Mouse (Mus musculus) left cerebral cortex, adult 11 months (tissue): ENCODE data around the gene 9130213A22Rik.

Experiments
- DNase-seq: peaks from one replicate; pipeline ENCODE4 v3.0.0; 2022; ENCODE audit warnings: low spot score

The 9130213A22Rik gene

DNA sequence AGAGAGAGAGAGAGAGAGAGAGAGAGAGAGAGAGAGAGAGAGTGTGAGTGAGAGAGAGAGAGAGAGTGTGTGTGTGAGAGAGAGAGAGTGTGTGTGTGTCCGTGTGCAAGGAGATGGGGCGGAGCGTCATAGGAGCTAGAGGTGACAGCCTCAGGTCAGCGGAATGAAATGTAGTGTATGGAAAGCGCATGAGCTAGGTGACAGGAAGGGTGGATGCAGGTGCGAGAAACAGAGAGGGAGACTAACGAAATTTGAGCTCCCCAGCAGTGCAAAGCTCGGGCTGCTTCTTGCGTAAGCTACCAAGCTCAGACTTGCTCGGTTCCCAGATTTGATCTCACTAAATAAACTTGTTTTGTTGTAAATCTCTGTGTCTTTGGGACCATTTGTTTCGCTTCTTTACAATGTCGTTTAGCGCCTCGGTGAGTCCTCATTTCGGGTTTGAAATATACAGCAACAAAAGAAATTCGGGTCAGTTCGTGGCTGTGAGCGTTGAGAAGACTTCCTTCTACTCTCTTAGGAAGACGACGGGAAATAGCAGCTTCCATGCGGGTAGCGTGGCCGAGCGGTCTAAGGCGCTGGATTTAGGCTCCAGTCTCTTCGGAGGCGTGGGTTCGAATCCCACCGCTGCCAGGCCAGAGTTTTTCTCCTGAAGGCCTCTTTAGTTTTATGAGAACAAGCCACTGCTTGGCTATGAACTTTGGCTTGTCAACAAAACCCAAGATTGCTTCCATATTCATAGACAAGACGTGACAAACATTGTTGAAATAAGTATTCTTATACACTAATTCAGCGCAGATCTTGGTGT lies 1.5 kb upstream of the 9130213A22Rik start:
- DNase-seq: peak; percentile 85

DNA sequence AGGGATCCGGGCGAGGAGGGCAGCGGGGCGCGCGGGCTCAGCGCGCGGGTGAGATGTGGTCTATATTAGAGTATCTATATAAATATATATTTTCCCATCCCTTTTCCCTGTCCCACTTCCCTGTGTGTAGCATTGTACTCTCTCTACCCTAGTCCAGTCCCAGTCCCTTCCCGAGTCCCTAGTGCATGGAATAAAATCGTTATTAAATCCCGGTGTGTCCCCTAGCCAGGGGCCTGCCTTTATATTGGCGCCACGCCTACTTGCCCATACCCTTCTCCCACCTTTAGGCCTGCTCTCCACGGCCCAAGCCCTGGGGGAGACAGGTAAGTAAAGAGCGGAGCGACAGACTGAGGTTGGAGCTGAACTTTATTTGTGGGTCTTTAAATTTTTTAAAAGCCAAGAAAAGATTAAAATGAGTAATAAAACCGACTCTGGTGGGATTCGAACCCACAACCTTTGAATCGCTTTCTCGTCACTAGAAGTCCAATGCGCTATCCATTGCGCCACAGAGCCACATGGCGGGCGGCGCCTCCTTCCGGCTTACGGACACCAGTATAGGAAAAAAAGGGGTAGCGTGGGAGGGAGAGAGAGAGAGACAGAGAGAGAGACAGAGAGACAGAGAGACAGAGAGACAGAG lies 785 bp upstream of the 9130213A22Rik start:
- peak; percentile 91 for DNase-seq

DNA sequence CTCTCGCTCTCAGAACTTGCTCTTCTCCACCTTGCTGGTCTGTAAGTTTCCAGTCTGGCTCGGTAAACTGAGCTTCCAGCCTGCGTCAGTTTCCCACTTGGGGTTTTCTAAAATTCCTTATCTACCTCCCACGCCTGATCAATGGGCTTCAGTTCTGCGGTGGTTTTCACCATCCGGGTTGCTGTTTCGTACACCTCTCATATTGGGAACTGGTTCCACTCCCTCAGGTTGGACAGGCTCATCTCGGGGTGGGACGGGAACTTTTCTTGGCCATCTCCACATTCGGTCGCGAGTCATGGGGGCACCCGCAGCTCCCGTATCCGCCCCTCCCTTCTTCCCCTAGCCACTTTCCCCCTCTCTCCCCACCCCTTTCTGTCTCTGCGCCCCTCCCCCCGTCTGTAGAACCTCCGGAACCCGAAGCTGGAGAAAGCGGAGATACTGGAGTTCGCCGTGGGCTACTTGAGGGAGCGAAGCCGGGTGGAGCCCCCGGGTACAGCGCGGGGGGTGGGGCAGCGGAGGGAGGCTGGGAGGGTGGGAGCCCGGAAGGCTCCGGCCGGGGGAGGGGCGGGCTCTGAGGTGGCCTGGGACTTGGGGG lies 551 bp downstream of the 9130213A22Rik start:
- DNase-seq: no peak

DNA sequence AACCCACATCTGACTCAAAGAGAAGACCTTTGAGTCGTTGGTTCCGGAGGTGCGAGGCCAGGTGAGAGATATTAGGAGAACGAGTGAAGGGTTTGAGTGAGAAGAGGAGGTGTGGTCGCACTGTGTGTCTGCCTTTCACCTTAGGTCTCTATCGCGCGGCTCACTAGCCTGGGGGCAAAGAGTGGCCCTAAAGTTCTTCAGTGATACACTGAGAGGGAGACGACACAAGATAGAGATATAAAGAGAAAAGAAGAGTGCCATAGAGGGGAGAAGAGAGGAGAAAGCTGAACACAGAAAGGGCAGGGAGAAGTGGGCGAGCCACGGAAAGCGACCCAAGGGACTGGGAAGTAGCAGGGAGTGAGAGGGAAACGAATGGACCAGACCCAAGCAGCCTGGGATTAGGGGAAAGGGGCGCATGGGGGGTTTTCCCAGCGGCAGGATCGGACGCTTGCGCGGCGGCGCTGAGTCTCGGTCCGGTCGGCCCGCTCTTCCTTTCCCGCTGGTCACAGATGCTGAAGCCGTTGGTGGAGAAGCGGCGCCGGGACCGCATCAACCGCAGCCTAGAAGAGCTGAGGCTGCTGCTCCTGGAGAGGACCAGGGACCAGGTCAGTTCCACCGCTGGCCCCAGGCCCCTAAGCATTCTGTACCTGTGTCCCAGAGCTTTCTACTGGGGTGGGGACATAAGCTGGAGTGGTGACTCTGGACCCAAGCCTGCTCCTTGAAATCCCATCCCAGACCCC lies 1.2 kb downstream of the 9130213A22Rik start:
- DNase-seq: no peak

DNA sequence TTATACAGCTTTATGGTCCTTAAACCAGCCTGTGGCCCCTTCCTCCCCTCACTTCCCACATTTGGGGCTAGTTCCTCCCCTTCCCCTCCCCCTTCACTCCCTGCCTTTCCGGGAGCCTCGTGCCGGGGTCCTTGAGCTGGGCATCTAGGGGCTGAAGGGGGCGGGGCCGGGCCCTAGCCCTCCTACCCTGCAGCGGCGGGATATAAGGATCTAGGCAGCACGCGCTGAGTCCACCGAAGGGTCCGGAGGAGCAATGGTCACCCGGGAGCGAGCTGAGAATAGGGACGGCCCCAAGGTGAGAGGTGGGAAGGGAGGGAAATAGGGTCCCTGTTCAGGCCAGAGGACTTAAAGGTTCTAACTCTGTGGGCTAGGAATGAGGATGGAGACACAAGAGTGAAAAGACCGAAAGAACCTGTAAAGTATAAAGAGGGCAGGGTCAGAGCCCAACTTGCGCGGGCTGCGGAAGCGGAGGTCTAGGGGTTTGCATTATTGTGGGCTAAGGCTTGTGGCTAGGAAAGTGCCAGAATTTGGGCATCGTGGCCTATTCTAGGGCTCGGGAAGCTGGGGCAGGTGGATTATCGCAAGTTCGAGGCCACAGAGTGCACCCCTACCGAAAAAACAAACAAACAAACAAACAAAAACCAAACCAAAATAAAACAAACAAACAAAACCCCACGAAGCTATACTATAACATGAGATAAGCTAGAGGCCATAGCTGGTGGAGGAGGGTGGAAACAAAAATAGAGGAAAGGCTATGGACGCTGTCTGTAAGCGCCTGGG lies 2.0 kb downstream of the 9130213A22Rik start, which contains the start of gene Hes7:
Gene Hes7 (plus strand): TSS at position 184 of the 780 bp plus-strand sequence.
- no peak for DNase-seq

DNA sequence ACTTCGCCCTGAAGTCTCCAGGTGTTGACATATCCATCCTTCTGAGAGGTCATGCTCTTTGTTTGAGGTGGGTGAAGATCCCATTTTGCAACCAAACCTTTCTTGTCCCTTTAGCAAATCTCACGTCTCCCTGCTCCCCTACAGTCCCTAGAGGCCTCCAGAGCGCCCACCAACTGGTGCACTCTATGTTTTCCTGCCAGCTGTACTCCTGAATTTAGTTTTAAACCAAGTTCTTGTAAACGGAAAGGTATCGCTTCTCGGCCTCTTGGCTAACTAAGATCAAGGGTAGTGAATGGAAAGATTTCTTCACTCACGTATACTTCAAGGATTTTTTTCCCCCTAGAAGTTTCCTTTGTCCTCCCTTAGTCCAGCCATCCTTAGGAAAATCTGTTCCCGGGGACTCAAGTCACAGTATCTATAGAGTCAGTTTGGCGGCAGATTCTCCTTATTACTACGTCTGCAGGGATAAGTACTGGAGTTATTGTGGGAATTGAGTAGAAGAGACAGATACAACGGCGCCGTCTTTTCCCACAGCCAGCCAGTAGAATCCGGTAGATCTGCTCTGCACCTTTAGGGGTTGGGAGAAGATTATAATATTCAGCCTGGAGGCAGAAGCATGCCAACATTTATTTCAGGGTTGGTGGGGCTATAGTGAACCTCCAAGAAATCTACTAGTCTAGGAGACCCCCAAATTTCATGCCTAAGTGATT lies 2.8 kb downstream of the 9130213A22Rik start:
- no peak for DNase-seq

DNA sequence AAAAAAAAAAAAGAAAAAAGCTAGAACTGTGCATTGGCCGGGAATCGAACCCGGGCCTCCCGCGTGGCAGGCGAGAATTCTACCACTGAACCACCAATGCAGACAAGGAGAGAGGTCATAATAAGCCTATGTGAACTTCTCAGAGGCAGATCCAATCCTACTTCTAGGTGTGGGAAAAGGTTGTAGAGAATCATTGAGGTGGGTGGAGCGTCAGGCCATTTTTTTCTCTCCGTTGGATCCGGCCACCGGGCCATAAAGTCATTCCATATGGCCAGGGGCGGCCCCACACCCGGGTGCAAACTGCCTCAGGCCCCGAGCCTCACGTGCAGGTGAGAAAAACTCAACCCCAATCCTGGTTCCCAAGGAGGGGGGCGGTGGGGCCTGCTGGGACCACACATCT lies 3.6 kb downstream of the 9130213A22Rik start:
- DNase-seq: no peak

DNA sequence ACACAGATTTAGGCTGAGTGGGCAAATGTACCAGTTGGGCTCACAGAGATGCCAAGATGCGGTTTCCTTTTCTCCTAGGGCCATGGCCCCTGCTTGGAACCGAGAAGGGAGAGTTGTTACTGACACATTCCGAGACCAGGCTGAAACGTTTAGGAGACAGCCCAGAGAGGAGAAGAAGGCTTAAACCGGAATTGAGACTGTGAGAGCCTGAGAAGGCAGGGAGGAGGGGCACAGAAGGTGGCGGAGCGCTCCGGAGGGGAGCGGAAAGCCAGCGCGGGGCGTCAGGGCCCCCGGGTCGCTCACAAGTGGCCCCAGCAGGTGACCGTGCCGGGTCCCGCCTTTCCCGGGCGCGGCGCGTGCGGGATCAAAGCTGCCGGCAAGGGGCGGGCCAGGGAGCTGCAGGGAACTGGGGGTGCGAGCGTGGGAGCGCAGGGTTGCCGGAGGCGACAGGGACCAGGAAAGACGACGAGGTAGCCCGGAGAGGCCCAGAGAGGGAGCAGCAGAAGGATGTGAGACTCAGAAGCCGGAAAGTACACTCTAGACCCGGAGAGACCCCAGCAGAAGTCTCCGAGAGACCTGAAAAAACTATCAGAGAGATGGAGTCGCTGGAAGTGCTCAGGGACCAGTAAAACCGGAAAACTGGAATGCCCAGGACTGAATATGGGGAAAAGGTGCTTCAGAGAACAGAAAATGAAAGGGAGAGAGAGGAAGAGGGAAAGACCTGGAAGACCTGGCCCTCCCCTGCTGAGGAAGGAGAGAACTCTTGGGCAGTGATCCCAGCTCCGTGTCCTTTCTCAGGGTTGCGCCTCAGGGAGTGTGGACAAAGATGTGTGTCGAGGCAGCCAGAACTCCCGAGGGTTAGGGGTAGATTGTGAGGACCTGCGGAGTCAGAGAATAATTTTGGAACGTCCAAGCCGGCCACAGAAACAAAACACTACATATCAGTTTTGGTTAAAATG lies 4.4 kb downstream of the 9130213A22Rik start:
- no peak for DNase-seq

DNA sequence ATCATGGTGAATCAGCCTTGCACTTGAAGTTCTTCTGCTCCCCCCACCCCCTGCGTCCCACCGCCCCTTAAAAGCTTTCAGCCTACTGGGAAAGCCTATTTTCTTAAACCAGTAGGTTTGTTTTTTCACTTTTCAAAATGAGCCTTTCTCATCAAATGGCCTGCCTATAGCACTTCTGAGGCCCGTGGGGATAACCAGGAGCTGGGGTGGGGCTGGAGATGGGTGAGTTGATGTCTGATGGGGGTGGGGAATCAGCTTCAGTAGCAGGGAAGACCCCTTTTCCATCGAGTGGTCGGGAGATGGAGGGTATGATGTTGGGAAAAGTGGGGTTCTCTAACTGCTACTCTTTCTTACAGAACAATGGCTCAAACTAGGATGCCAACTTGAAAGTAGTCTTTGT lies 5.5 kb downstream of the 9130213A22Rik start:
- DNase-seq: no peak

DNA sequence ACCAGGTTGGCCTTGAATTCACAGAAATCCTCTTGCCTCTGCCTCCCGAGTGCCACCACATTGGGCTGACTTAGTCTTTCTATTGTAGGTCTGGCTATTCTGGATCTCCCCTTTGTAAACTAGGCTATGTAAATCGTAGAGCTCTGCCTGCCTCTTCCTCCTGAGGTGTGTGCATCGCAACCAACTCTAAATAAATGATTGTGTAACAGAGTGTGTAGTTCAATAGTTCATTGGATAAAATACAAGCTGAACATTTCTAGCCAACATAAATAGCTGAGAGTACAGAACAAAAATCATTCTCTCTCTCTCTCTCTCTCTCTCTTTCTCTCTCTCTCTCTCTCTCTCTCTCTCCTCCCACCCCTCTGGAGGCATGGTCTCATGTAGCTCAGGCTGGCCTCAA lies 7.8 kb downstream of the 9130213A22Rik start:
- DNase-seq: no peak

DNA sequence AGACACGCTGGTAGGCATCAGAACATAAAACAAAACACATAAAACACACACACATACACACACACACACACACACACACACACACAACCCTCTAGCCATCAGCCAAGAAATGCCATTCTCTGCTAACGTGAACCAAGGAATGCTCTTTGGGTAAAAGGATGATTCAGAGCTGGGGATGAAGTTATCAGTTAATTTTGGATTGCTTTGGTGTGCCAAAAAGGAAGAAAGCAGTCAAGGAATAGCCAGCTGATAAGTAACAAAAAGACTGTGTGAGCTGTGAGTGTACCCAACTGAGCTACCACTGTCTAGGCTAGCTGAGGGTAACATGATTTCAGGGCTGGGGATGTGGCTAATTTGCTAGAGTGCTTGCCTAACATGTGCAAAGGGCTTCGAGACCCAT lies 8.4 kb downstream of the 9130213A22Rik start:
- no peak for DNase-seq

DNA sequence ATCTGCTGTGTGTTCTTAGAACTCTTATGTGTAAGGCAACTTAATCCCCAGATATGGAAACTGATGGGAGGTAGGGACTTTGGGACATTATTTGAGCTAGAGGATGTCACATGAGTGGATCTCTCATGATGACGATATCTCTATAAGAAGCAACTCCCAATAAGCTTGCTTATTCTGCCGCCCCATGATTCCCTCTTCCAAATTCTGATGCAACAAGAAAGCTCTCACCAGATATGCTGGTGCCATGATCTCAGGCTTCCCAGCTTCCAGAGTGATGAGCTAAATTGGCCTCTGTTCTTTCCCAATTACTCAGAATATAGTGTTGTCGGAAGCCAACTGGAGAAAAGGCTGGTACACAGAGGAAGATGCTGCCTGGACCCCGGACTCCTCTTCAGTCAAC lies 10.5 kb downstream of the 9130213A22Rik start:
- DNase-seq: no peak

DNA sequence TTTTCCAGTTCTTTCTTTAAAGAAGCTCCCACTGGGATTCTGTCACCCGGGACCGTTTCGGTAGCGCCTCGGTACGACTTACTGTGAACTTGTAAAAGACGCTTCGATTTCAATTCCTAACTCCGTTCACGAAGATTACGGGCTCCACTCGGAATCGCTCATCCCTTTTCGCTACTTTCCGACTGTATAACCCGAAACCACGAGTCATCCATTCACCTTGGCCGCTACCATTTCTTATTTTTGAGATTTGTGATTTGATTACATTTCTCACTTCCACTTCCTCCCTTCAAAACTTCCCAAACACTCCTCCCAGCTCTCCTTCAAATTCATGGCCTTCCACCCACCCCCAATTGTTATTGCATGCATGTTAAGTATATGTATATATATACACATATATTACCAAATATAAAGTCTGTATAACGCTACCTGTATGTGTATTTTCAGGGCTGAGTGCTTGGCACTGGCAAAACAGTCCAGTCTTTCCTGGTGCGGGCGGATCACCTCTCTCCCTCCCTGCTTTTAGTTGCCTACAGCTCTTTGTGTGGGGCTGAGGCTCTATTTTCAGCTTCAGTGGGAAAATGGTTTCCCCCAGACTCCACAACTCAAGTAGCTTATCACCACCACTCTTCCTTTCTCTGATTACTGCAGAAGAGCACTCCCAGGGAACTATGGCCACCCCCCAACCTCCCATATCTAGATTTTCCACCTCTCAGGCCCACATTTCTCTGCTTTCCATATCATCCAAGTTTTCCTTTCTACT lies 11.2 kb downstream of the 9130213A22Rik start:
- no peak for DNase-seq

DNA sequence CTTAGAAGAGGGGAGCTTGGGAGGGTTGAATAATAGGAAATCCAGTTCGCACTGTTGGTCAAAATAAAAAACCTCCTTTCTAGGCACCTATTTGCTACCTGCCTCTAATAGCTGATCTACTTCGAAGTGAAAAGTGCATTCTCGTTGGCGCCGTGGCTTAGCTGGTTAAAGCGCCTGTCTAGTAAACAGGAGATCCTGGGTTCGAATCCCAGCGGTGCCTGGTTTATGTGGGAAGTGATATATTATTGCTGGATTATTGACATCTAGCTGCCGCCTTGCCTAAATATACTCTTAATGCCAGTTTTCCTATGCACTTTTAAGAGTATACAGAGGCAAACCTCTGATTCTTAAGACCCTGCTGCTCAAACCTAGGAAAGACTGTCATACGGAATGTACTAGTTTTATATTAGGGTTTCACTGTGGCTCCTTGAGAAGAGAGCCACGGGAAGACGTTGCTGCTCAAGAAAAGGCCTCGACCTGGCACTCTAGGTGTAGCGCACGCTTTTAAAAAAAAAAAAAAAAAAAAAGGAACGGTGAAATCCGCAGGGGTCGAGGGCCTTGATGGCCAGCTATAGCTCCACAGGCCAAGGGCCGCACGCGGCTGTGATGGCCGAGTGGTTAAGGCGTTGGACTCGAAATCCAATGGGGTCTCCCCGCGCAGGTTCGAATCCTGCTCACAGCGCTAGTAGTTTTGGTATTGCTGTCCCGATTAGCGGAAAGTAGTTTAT lies 11.9 kb downstream of the 9130213A22Rik start:
- no peak for DNase-seq

DNA sequence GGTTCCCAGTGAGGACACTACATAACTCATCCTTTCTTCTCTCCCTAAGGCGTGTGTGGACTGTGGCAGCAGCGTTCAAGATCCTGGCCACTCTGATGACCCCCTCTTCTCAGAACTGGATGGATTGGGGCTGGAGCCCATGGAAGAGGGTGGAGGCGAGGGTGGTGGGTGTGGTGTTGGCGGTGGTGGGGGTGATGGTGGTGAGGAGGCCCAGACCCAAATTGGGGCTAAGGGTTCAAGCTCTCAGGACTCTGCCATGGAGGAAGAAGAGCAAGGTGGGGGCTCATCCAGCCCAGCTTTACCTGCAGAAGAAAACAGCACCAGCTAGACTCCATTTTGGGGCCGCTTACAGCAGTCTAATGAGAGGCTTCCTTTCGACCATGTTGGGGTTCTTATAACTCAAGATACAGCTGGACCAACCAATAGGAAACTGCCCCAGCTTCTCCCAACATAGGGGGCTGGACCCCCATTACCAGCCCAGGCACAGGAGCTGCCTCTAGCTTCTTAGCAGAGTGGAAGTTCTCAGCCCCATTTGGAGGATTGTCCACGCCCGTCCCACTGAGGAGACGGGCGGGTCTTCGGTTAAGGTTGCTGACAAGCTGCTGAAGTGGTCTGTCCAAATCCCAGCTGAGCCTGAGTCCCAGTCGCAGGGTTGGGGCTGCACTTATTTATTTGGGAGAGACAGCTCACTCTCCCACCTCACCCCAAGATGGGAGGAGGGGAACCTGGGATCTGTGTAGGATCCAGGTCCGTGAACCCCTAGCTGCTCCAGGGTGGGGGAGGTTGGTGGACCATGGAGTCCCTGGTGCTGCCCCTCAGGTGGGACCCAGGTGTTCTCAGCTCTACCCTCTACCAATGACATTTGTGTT lies 13.1 kb downstream of the 9130213A22Rik start:
- no peak for DNase-seq

DNA sequence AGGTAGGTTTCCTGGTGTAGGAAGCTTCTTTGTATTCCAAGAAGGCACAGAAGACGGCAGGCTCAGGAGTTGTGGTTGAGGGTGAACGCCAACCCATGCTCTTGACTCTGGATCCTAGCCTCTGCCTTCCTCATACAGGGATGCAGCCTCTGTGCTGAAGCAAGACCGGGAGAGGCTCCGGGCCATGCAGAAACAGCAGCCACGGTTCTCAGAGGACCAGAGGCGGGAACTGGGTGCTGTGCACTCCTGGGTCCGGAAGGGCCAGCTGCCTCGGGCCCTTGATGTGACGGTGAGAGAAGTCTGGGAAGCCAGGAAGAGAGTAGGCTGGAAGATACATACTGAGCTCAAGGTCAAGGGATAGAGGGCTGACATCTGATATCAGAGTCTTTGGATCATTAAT lies 14.2 kb downstream of the 9130213A22Rik start:
- DNase-seq: no peak

DNA sequence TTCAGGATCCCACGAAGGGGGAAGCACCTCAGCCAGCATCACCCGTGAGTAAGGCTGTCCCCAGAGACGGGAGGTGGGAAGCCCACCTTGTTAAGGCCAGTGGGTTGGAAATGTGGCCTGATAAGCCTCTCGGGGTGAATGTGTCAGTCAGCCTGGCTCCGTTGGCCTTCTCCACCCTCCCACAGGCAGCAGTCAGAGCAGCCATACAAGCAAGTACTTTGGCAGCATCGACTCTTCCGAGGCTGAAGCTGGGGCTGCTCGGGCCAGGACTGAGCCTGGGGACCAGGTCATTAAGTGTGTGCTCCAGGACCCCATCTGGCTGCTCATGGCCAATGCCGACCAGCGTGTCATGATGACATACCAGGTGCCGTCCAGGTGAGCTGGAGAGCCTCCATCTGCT lies 14.7 kb downstream of the 9130213A22Rik start:
- no peak for DNase-seq
